Mouse (Mus musculus): Measurements from ENCODE around the gene Xrn2. TPM values are rescaled to one million over a fixed set of nuclear protein-coding genes. Genes with fewer than 3 reads are reported as not detected.

Xrn2 gene
- polyA plus RNA-seq, 1 experiment from 2014 or later, result 93.4 TPM

GRCm38 (mm10) chr2:147127366-147127765 lies 114.6 kb downstream of the Xrn2 start:
- H3K9me3 ChIP-seq (replicated peaks; ENCODE audit: control insufficient read depth, low read length), result no peaks in the 10 kb centered on the region
- H3K9ac ChIP-seq (ENCODE audit: low read length), result no peak overlapping the region
- DNase-seq (ENCODE audit: low spot score), result no peak
- no peaks in the 10 kb centered on the region for H3K36me3 ChIP-seq (ENCODE audit: control insufficient read depth, insufficient read depth, low read length)
- no peak overlapping the region for H3K4me3 ChIP-seq (ENCODE audit: low read depth, low read length)
- H3K4me2 ChIP-seq (ENCODE audit: low read length), result no peak overlapping the region
- H3K27ac ChIP-seq (ENCODE audit: low read depth, low read length), result no peak overlapping the region
- H3K27me3 ChIP-seq (replicated peaks; ENCODE audit: control insufficient read depth, insufficient read depth, low read length), result no peaks in the 10 kb centered on the region
- H3K4me1 ChIP-seq (ENCODE audit: control insufficient read depth, insufficient read depth, low read length), result no peaks in the 10 kb centered on the region
- WGBS, result 86% methylated on average over 6 of the region's 6 CpGs
- no peak for ATAC-seq

Other genes with a start within 250 kb of the Xrn2 start
- 28.7 and 30.5 TPM in 2 replicates for gene Kiz, start 157.1 kb upstream of the Xrn2 start, polyA plus RNA-seq (2014; fragmentation: Nextera tagmentation; extraction: Ambion mirVana)
- gene Nkx2-4, start 72.4 kb downstream of the Xrn2 start, polyA plus RNA-seq (2014; fragmentation: Nextera tagmentation; extraction: Ambion mirVana), result 0.87 and 1.3 TPM in 2 replicates
- 3.2 and 5.1 TPM in 2 replicates for gene Nkx2-2, start 181.2 kb downstream of the Xrn2 start, polyA plus RNA-seq (2014; fragmentation: Nextera tagmentation; extraction: Ambion mirVana)

All from forebrain, embryonic 14.5 days (tissue).